Mouse (Mus musculus): ENCODE data around the gene Ttll3. TPM values are rescaled to one million over a fixed set of nuclear protein-coding genes. Genes with fewer than 3 reads are reported as not detected.

Gene Ttll3
- total and polyA plus RNA-seq, 3 experiments = 5.7 to 11.2 TPM; not detected in 1

DNA sequence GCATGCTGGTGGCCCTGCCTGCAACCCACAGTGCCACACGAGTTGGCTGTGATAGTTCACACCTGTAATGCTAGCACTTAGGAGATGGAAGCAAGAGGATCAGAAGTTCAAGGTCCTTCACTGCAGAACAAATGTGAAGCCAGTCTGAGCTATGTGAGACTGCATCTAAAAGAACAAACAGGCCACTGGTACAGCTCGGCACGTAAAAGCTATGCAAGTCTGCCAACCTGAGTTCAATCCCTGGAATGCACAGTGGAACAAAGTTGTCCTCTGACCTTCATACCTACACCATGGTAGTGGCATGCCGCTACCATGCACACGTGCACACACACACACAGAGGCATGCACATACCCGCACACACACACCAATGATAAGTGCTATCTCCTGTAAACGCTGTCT, 35.1 kb downstream of the Ttll3 start:
- H3K79me2 ChIP-seq (ENCODE audit: control insufficient read depth, insufficient read depth, low read length, poor library complexity) = no peaks in the 10 kb centered on the region
- no peak for TF ChIP-seq ZMIZ1 (IDR thresholded peaks at IDR 0.05; ENCODE audit: low read depth, low read length)
- TF ChIP-seq MYB (IDR thresholded peaks at IDR 0.05; ENCODE audit: low read depth, low read length) = no peak
- TF ChIP-seq ZNF384 (IDR thresholded peaks at IDR 0.05; ENCODE audit: low read depth, low read length) = no peak
- no peak for TF ChIP-seq HCFC1 (IDR thresholded peaks at IDR 0.05; ENCODE audit: low read depth, low read length)
- no peak for TF ChIP-seq TCF12 (IDR thresholded peaks at IDR 0.05; ENCODE audit: low read depth, low read length)
- no peak for TF ChIP-seq TAL1 (IDR thresholded peaks at IDR 0.05; ENCODE audit: low read length)
- TF ChIP-seq CHD1 (IDR thresholded peaks at IDR 0.05; ENCODE audit: low read depth, low read length) = no peak
- TF ChIP-seq ZC3H11A (IDR thresholded peaks at IDR 0.05; ENCODE audit: low read depth, low read length) = no peak
- TF ChIP-seq RAD21 (IDR thresholded peaks at IDR 0.05; ENCODE audit: low read depth, low read length) = no peak
- no peak for TF ChIP-seq SMC3 (IDR thresholded peaks at IDR 0.05; ENCODE audit: low read depth, low read length)
- TF ChIP-seq ETS1 (IDR thresholded peaks at IDR 0.05; ENCODE audit: low read depth, low read length) = no peak
- no peak for TF ChIP-seq MAX (IDR thresholded peaks at IDR 0.05; ENCODE audit: low read length)
- TF ChIP-seq CTCF (IDR thresholded peaks at IDR 0.05 in 2 of 3, conservative IDR thresholded peaks at IDR 0.05 in 1 of 3; ENCODE audit: control insufficient read depth in 1 of 3, insufficient read depth in 1 of 3, low read depth in 2 of 3, low read length in 3 of 3, poor library complexity in 1 of 3, severe bottlenecking in 1 of 3) = no peak
- no peak for TF ChIP-seq MEF2A (IDR thresholded peaks at IDR 0.05; ENCODE audit: extremely low read depth, insufficient replicate concordance, low read depth, low read length, poor library complexity, severe bottlenecking)
- TF ChIP-seq POLR2AphosphoS2 (IDR thresholded peaks at IDR 0.05; ENCODE audit: low read length) = no peak
- no peak for TF ChIP-seq NRF1 (IDR thresholded peaks at IDR 0.05; ENCODE audit: insufficient read depth, low read depth, low read length, poor library complexity, severe bottlenecking)
- no peak for TF ChIP-seq BHLHE40 (IDR thresholded peaks at IDR 0.05; ENCODE audit: borderline replicate concordance, low read depth, low read length)
- no peak for TF ChIP-seq ZKSCAN1 (IDR thresholded peaks at IDR 0.05; ENCODE audit: low read depth, low read length)
- TF ChIP-seq MAFK (IDR thresholded peaks at IDR 0.05; ENCODE audit: borderline replicate concordance, low read depth, low read length) = no peak
- no peaks in the 10 kb centered on the region for H3K9me3 ChIP-seq (replicated peaks; ENCODE audit: insufficient read depth, low read length)
- H3K9ac ChIP-seq (ENCODE audit: control insufficient read depth, low read depth, low read length, poor library complexity, severe bottlenecking) = no peak overlapping the region
- H3K27me3 ChIP-seq (ENCODE audit: control insufficient read depth in 1 of 2, insufficient read depth in 2 of 2, low read length in 2 of 2) = no peaks in the 10 kb centered on the region
- DNase-seq (ENCODE audit: low read depth, low spot score) = no peak
- H3K4me3 ChIP-seq (ENCODE audit: control insufficient read depth in 1 of 2, insufficient read depth in 1 of 2, low read depth in 2 of 2, low read length in 2 of 2) = no peak overlapping the region
- peaks cover 0 to 3% of the 10 kb centered on the region in 2 experiments; a peak in 2 of 4 replicates for H3K36me3 ChIP-seq (ENCODE audit: control insufficient read depth in 1 of 2, insufficient read depth in 2 of 2, low read length in 2 of 2)
- peaks cover 6 to 16% of the 10 kb centered on the region in 2 experiments; a peak in 3 of 4 replicates for H3K4me1 ChIP-seq (ENCODE audit: control insufficient read depth in 1 of 2, insufficient read depth in 2 of 2, low read length in 2 of 2)
- H3K27ac ChIP-seq (ENCODE audit: control insufficient read depth, low read depth, low read length) = no peak overlapping the region

DNA sequence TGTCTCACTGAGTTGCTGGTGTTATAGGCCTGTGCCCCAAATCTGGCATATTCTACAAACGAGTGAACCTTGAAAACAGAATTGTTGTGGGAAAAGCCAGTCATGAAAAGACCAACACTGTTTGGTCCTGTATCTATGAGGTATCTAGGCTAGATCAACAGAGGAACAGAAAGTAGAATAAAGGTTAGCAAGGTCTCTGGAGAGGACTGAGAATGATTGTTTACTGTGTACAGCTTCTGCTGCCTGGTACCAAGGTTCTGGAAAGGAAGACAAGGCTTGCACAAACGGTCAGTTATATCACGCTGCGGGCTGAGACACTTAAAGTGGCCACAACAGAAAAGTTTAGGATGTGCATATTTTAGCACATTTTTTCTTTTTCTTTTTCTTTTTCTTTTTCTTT, 37.6 kb downstream of the Ttll3 start:
- Histone ChIP-seq H3K9me3 (replicated peaks; ENCODE audit: insufficient read depth, low read length) (no peaks in the 10 kb centered on the region), H3K79me2 (ENCODE audit: control insufficient read depth, insufficient read depth, low read length, poor library complexity) (no peaks in the 10 kb centered on the region), H3K4me3 (ENCODE audit: control insufficient read depth in 1 of 2, insufficient read depth in 1 of 2, low read depth in 2 of 2, low read length in 2 of 2) (no peak overlapping the region), H3K4me1 (ENCODE audit: control insufficient read depth in 1 of 2, insufficient read depth in 2 of 2, low read length in 2 of 2) (peaks cover 6 to 12% of the 10 kb centered on the region in 2 experiments; a peak in 3 of 4 replicates), H3K27ac (ENCODE audit: control insufficient read depth, low read depth, low read length) (no peak overlapping the region), H3K27me3 (ENCODE audit: control insufficient read depth in 1 of 2, insufficient read depth in 2 of 2, low read length in 2 of 2) (no peaks in the 10 kb centered on the region), H3K36me3 (ENCODE audit: control insufficient read depth in 1 of 2, insufficient read depth in 2 of 2, low read length in 2 of 2) (peaks cover 0 to 3% of the 10 kb centered on the region in 2 experiments; a peak in 2 of 4 replicates), H3K9ac (ENCODE audit: control insufficient read depth, low read depth, low read length, poor library complexity, severe bottlenecking) (no peak overlapping the region)
- TF ChIP-seq CTCF (IDR thresholded peaks at IDR 0.05 in 2 of 3, conservative IDR thresholded peaks at IDR 0.05 in 1 of 3; ENCODE audit: control insufficient read depth in 1 of 3, insufficient read depth in 1 of 3, low read depth in 2 of 3, low read length in 3 of 3, poor library complexity in 1 of 3, severe bottlenecking in 1 of 3) (no peak), POLR2A (IDR thresholded peaks at IDR 0.05; ENCODE audit: control insufficient read depth in 1 of 2, insufficient read depth in 1 of 2, low read depth in 1 of 2, low read length in 2 of 2, poor library complexity in 1 of 2) (no peak), ETS1 (IDR thresholded peaks at IDR 0.05; ENCODE audit: low read depth, low read length) (no peak), KAT2A (conservative IDR thresholded peaks at IDR 0.05; ENCODE audit: low read depth, low read length) (no peak), SIN3A (IDR thresholded peaks at IDR 0.05; ENCODE audit: low read length) (no peak), E2F4 (IDR thresholded peaks at IDR 0.05; ENCODE audit: borderline replicate concordance, low read depth, low read length) (no peak), UBTF (IDR thresholded peaks at IDR 0.05; ENCODE audit: borderline replicate concordance, insufficient read depth, low read depth, low read length) (no peak), USF1 (IDR thresholded peaks at IDR 0.05; ENCODE audit: low read depth, low read length) (no peak), MYB (IDR thresholded peaks at IDR 0.05; ENCODE audit: low read depth, low read length) (no peak), ZNF384 (IDR thresholded peaks at IDR 0.05; ENCODE audit: low read depth, low read length) (no peak), ZC3H11A (IDR thresholded peaks at IDR 0.05; ENCODE audit: low read depth, low read length) (no peak), MEF2A (IDR thresholded peaks at IDR 0.05; ENCODE audit: extremely low read depth, insufficient replicate concordance, low read depth, low read length, poor library complexity, severe bottlenecking) (no peak), MAZ (IDR thresholded peaks at IDR 0.05; ENCODE audit: low read depth, low read length) (no peak), RAD21 (IDR thresholded peaks at IDR 0.05; ENCODE audit: low read depth, low read length) (no peak), MAX (IDR thresholded peaks at IDR 0.05; ENCODE audit: low read length) (no peak), USF2 (IDR thresholded peaks at IDR 0.05; ENCODE audit: borderline replicate concordance in 1 of 2, insufficient read depth in 1 of 2, low read depth in 1 of 2, low read length in 2 of 2) (no peak), BHLHE40 (IDR thresholded peaks at IDR 0.05; ENCODE audit: borderline replicate concordance, low read depth, low read length) (no peak), TCF12 (IDR thresholded peaks at IDR 0.05; ENCODE audit: low read depth, low read length) (no peak)
- no peak for DNase-seq (ENCODE audit: low read depth, low spot score)
